Mouse (Mus musculus) embryonic facial prominence, embryonic 12.5 days (tissue): Measurements from ENCODE around the gene Rtn3. TPM values are rescaled to one million over a fixed set of nuclear protein-coding genes. Genes with fewer than 3 reads are reported as not detected.
"Not testable (repeated sequence)": the region's sequence is repeated elsewhere in the genome, so short reads cannot be mapped to it uniquely, and the experiment has no call there.

Experiments
- ATAC-seq: fragments of 200-750 bp; cut with Nextera tagmentation; 2 replicates; pipeline ENCODE4 v1.8.0; 2017; ENCODE audit not compliant: insufficient number of reproducible peaks, insufficient read depth, low FRiP score, low TSS enrichment
- H3K27ac ChIP-seq: fragments of 300-500 bp; sonication (generic); 2 replicates; pipeline ENCODE4 v1.5.1; 2016; ENCODE audit warnings: mild to moderate bottlenecking
- H3K27me3 ChIP-seq: fragments of 300-500 bp; sonication (generic); 2 replicates; pipeline ENCODE4 v1.6.1; 2016; ENCODE audit warnings: mild to moderate bottlenecking, moderate library complexity
- H3K36me3 ChIP-seq: fragments of 300-500 bp; sonication (generic); 2 replicates; pipeline ENCODE4 v1.6.1; 2016; ENCODE audit warnings: mild to moderate bottlenecking
- H3K4me1 ChIP-seq: fragments of 300-500 bp; sonication (generic); 2 replicates; pipeline ENCODE4 v1.6.1; 2016
- H3K4me2 ChIP-seq: fragments of 300-500 bp; sonication (generic); replicated peaks from 2 replicates; pipeline ENCODE4 v1.6.1; 2016; ENCODE audit warnings: mild to moderate bottlenecking, moderate library complexity
- H3K4me3 ChIP-seq: fragments of 300-500 bp; sonication (generic); 2 replicates; pipeline ENCODE4 v1.5.1; 2016; ENCODE audit warnings: mild to moderate bottlenecking
- H3K9ac ChIP-seq: fragments of 300-500 bp; sonication (generic); 2 replicates; pipeline ENCODE4 v1.6.1; 2016; ENCODE audit warnings: mild to moderate bottlenecking, moderate library complexity
- H3K9me3 ChIP-seq: fragments of 300-500 bp; sonication (generic); 2 replicates; pipeline ENCODE4 v1.6.1; 2016; ENCODE audit warnings: mild to moderate bottlenecking, moderate library complexity
- WGBS: fragments of 180-500 bp; shearing (Covaris S2); methylation state at CpG from one replicate; pipeline ENCODE4 v1.1.7; 2016; 5-methylcytosine and 5-hydroxymethylcytosine counted together
- polyA plus RNA-seq: library from polyadenylated mRNA; unstranded; fragments of >200 nt; fragmentation: Nextera tagmentation; extraction: Ambion mirVana; gene quantifications from 2 replicates; pipeline ENCODE4 v1.2.1, GENCODE M21; 2016

Rtn3 gene
- polyA plus RNA-seq, 1 experiment from 2014 or later = 143 TPM

DNA sequence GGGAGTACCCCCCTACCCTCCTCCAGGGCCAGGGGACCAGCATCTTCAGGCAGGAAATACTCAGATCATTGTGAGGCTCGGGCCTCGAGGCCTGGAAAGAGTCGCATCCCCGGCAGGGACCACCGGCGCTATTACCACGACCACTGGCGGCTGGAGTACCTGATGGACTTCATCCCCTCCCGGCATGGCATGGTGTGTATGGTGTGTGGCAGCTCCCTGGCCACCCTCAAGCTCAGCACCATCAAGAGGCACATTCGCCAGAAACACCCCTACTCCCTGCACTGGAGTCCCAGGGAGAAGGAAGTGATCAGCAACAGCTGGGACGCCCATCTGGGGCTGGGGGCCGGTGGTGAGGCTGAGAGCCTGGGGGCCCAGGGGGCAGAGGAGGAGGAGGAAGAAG is 63.0 kb downstream of the Rtn3 start:
- no peak overlapping the region for H3K27ac ChIP-seq
- H3K36me3 ChIP-seq = peaks cover 53% of the 10 kb centered on the region
- H3K9ac ChIP-seq = peak overlapping the region; percentile 98
- peak overlapping the region; percentile 64 for H3K4me2 ChIP-seq
- no peak for ATAC-seq
- WGBS = 56% methylated on average over 12 of the region's 12 CpGs
- H3K9me3 ChIP-seq = no peaks in the 10 kb centered on the region
- H3K4me3 ChIP-seq = peak overlapping the region; percentile 81
- peaks cover 73% of the 10 kb centered on the region for H3K4me1 ChIP-seq
- H3K27me3 ChIP-seq = no peaks in the 10 kb centered on the region

DNA sequence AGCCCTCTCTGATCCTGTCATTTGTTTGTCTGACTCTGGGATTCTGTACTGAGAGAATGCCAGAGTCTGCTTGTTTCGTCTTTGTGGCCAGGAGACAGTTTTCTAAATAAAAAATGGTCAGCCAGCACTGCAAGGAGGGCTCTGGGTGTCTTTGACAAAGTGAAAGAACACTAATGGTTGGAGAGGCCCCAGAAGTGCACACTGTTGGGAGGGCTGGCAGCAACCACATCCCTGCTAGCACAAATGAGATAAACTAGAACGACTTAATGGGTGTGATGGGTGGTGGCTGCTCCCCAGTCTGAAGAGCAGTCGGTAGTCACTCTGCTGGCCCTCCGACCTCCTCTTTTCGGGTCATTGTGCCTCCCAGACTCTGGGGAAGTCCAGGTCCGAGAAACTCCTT is 63.9 kb downstream of the Rtn3 start:
- Histone ChIP-seq H3K4me2 (peak overlapping the region; percentile 64), H3K9ac (peak overlapping the region; percentile 98), H3K27me3 (no peaks in the 10 kb centered on the region), H3K4me1 (peaks cover 67% of the 10 kb centered on the region), H3K36me3 (peaks cover 44% of the 10 kb centered on the region), H3K4me3 (peak overlapping the region; percentile 81), H3K9me3 (no peaks in the 10 kb centered on the region), H3K27ac (peak overlapping the region; percentile 31; the same call in 1 of the 2 replicates)
- WGBS = 41% methylated on average over 6 of the region's 6 CpGs
- ATAC-seq = no peak

DNA sequence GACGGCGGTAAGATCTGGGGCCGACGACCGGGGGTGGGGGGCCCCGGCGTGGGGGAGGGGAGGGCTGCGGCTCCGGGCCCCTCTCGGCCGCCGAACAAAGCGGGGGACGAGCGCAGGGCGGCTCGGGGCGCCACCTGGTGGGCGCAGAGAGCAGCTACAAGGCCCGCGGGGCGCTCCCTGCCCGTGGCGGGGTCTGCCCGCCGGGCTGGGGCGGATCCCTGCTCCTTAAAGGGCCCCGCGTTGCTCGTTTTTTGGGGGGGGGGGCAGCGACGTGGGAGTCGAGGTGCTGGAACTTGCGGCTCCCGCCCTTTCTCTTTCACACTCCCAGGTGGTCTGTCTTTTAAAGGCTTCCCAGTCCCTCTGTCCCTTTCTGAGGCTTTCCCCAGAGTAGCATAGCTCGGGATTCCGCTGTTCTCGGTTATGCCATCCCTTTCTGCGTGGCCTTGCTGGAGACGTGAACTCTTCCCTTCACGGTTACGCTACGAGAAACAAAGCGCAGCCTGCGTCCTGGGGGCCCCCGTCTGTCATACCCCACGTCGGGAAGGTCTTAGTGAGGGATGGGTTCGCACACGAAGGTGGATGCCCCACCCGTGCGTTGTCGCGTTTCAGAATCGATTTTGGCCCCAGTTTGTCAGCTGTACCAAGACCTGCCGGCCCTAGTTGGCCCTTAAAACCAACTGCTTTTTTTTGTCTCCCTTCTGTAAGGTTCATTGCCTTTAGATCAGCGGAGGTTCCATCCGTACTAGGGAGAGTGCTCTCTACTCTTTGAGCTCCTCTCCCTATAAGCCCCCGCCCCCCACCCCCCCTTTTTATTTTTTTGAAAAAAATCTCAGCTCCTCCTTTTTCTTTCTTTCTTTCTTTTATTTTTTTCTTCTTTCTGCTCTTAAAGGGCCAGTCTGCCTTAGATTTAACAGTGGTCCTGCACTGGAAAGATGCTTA is 64.9 kb downstream of the Rtn3 start:
- Histone ChIP-seq H3K4me1 (peaks cover 57% of the 10 kb centered on the region), H3K27ac (peak overlapping the region; percentile 96), H3K36me3 (peaks cover 34% of the 10 kb centered on the region), H3K4me3 (peak overlapping the region; percentile 81), H3K27me3 (no peaks in the 10 kb centered on the region), H3K9ac (peak overlapping the region; percentile 98), H3K9me3 (no peaks in the 10 kb centered on the region), H3K4me2 (peak overlapping the region; percentile 64)
- under 1% methylated on average over 59 of the region's 59 CpGs for WGBS
- ATAC-seq = peak; percentile 36; the same call in 1 of the 2 replicates

DNA sequence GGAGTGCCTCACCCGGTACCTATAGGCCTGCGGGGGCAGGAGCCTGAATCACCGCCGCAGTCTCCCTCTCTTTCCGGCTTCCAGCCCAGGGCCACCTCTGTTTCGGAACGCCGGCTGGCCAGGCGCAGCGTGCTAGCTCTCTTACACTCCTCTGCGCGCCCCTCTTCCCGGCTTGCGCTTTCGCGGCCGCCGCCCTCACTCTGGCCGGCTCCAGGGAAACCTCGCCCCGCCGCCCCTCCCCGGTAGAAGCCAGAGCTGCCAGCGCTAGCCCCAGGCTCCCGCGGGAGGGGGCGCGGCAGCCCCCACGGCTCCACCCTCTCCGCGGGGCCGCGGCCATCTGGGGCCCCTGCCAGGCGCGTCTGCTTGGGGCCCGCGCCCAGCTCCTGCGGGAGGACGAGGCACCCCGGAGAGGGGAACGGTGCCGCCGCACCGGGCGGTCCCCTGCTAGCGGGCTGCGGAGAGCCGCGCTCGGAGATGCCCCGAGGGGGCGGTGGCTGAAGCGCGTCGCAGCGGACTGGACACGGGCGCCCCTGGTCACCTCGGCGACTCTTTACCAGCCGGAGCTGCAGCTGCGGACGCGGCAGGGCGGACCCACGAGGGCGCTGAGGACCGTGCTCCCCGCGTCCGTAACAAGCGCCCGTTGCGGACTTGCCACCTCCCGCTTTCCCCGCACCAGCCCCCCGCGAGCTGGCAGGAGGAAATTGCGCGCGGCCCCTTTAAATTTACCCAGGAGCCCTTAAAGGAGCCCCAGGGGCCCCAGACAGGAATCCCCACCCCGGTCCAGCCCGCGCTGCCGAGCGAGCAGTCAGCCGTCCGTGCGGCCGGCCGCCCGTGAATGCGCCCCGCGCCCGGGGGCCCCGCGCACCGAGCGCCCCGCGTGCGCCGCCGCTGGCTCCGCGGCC is 66.0 kb downstream of the Rtn3 start, which contains the start of gene 2700081O15Rik:
TSS of gene 2700081O15Rik (plus strand) at position 792 of the 902 bp plus-strand sequence.
- peak within 1 kb of the TSS; percentile 84 for H3K4me2 ChIP-seq

DNA sequence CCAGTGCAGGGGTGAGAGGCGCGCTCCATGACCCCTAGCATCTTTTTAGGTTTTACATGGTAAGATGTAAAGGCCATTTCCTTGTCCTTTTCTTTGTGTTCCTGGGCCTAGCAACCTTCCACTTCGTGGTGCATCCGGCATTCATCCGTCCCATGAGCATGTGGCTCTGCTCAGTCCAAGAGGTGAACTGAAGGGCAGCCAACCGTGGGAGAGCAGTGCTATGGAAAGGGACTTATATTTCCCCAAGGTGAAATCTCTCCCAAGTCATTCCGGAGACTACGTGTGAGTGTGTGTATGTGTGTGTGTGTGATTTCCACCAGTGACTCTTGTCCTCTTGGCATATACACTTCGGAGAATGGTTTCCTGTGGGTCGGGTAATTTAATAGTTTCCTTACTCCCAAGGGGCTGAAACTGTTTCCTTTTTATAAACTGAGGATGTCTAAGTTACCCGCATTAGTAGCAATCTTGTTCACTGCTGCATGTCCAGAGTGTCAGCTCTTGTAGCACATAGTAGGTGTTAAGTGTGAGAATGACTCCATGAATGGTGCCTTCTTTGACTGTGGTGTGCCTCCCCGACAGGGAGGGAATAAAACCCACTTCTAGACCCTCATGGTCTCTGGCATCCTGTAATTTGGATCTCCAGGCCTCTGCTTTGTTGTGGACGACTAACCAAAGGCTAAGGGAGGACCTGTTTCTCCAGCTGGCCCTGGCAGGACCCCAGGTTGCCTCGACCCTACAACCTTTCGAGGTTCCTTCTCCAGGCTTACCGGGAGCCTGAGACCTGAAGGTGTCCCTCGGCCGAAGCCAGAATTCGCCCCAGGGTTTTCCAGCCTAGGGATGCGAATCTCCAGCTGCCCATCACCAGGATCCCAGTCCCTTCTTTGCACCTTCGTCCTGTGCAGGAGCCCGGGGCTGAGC is 66.9 kb downstream of the Rtn3 start:
- peaks cover 14% of the 10 kb centered on the region for H3K36me3 ChIP-seq
- H3K4me2 ChIP-seq = peak overlapping the region; percentile 84
- no peak for ATAC-seq
- H3K27me3 ChIP-seq = no peaks in the 10 kb centered on the region
- H3K9ac ChIP-seq = peak overlapping the region; percentile 98
- peak overlapping the region; percentile 96 for H3K27ac ChIP-seq
- WGBS = 24% methylated on average over 22 of the region's 22 CpGs
- no peaks in the 10 kb centered on the region for H3K9me3 ChIP-seq
- peaks cover 37% of the 10 kb centered on the region for H3K4me1 ChIP-seq
- H3K4me3 ChIP-seq = peak overlapping the region; percentile 81

More for the DNA sequence above, 66.0 kb downstream of the Rtn3 start, which contains the start of gene 2700081O15Rik:
- under 1% methylated on average over 88 of the region's 107 CpGs for WGBS
- H3K4me3 ChIP-seq = peak within 1 kb of the TSS; percentile 81
- H3K9me3 ChIP-seq = no peaks in the 10 kb centered on the region
- peaks cover 23% of the 10 kb centered on the region for H3K36me3 ChIP-seq
- peak within 1 kb of the TSS; percentile 96 for H3K27ac ChIP-seq
- no peaks in the 10 kb centered on the region for H3K27me3 ChIP-seq
- ATAC-seq = peak; percentile 57
- peaks cover 46% of the 10 kb centered on the region for H3K4me1 ChIP-seq
- peak within 1 kb of the TSS; percentile 98 for H3K9ac ChIP-seq

DNA sequence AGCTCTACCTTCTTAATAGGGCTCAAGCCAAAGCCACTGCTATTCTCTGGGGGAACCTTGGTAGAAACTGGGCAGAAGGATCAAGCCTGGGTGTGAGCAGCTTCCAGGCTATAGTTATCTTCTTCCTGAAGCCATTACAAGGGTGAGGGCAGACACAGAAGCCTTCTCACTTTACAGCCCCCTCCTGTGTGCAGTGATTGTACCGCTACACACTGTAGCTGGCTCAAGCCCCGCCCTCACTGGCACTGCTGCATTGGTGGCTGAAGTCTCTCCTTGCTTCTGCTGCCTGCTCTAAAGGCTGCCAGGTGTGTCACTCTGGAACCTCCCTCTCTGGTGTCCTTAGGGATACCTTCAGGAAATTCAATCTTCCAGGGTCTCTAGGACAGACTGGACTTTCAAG is 70.7 kb downstream of the Rtn3 start:
- peaks cover 12% of the 10 kb centered on the region for H3K4me1 ChIP-seq
- H3K9me3 ChIP-seq = no peaks in the 10 kb centered on the region
- H3K36me3 ChIP-seq = no peaks in the 10 kb centered on the region
- ATAC-seq = no peak
- 47% methylated on average over 2 of the region's 2 CpGs for WGBS
- no peaks in the 10 kb centered on the region for H3K27me3 ChIP-seq
- H3K27ac ChIP-seq = no peak overlapping the region
- H3K4me3 ChIP-seq = no peak overlapping the region
- no peak overlapping the region for H3K9ac ChIP-seq
- no peak overlapping the region for H3K4me2 ChIP-seq

DNA sequence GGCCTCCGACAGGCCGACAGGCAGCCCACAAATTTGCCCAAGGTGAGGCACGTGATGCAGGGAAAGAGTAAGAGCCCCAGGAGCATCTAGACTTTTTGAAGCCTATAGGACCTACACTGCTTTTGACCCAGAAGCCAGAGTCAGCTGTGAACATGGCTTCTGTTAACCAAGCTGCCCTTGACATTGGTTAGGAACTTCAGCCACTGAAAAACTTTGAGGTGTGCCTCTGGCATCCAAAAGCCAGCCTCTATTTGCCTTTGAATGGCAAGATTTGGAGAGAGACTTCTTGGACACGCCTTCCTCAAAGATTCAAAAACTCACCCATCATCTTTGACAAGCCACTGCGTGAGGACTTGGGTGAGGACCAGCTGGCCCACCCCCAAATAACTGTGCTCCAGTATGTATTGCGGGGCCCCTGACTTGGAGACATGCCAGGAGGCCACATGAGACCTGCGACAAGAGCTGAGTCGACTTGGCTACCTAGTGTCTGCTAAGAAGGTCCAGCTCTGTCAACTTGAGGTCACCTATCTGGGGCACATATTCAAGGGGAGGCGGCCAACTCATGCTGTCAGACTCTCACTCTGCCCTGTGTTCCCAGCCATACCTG is 78.4 kb downstream of the Rtn3 start:
- Histone ChIP-seq H3K27ac (no peak overlapping the region), H3K36me3 (no peaks in the 10 kb centered on the region), H3K9me3 (no peaks in the 10 kb centered on the region), H3K27me3 (peaks cover 2% of the 10 kb centered on the region), H3K9ac (no peak overlapping the region), H3K4me3 (no peak overlapping the region), H3K4me1 (no peaks in the 10 kb centered on the region), H3K4me2 (no peak overlapping the region)
- WGBS = 82% methylated on average over 9 of the region's 9 CpGs
- ATAC-seq = no peak

DNA sequence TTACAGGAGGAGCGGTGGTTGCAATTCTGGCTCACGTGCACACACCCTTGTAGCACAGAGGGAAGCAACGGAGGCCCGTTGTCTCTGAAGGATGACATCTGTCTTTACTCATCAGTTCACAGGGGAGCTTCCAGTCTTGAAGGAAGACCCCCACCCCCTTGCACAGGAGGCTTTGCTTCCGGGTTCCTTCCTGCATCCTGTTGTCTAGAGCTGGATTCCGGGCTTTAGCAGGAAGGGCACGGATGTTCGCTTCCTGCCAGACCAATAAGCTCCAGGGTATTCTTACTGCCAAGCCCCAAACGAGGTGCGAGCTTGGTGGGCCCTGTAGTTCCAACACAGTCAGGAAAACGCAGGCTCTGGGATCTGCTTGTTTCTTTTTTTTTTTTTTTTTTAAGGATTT is 82.4 kb downstream of the Rtn3 start:
- peaks cover 8% of the 10 kb centered on the region for H3K27me3 ChIP-seq
- WGBS = 60% methylated on average over 11 of the region's 11 CpGs

DNA sequence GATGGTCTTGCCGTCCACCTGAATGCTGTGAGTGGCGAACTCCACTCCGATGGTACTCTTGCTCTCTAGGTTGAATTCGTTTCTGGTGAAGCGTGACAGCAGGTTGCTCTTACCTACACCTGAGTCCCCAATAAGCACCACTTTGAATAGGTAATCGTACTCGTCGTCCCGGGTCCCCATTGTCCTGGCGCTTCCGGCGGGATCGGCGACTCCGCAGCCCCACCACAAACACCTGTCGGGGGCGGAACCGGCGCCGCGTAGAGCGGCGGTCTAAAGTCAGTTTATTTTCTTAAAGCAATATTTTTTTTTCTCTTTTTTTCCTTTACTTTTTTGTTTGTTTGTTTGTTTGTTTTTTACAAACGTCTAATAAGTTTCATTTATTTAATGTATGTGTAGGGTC is 84.2 kb downstream of the Rtn3 start:
- not testable (repeated sequence) for H3K27me3 ChIP-seq, H3K4me1 ChIP-seq, H3K9me3 ChIP-seq, H3K36me3 ChIP-seq, H3K4me3 ChIP-seq, H3K27ac ChIP-seq, H3K9ac ChIP-seq, H3K4me2 ChIP-seq, ATAC-seq
- WGBS = 32% methylated on average over 24 of the region's 24 CpGs

More for the DNA sequence above, 82.4 kb downstream of the Rtn3 start:
- no peak for ATAC-seq
- no peak overlapping the region for H3K4me2 ChIP-seq
- no peak overlapping the region for H3K27ac ChIP-seq
- H3K4me3 ChIP-seq = no peak overlapping the region
- no peaks in the 10 kb centered on the region for H3K36me3 ChIP-seq
- no peaks in the 10 kb centered on the region for H3K4me1 ChIP-seq
- H3K9me3 ChIP-seq = no peaks in the 10 kb centered on the region
- H3K9ac ChIP-seq = no peak overlapping the region

DNA sequence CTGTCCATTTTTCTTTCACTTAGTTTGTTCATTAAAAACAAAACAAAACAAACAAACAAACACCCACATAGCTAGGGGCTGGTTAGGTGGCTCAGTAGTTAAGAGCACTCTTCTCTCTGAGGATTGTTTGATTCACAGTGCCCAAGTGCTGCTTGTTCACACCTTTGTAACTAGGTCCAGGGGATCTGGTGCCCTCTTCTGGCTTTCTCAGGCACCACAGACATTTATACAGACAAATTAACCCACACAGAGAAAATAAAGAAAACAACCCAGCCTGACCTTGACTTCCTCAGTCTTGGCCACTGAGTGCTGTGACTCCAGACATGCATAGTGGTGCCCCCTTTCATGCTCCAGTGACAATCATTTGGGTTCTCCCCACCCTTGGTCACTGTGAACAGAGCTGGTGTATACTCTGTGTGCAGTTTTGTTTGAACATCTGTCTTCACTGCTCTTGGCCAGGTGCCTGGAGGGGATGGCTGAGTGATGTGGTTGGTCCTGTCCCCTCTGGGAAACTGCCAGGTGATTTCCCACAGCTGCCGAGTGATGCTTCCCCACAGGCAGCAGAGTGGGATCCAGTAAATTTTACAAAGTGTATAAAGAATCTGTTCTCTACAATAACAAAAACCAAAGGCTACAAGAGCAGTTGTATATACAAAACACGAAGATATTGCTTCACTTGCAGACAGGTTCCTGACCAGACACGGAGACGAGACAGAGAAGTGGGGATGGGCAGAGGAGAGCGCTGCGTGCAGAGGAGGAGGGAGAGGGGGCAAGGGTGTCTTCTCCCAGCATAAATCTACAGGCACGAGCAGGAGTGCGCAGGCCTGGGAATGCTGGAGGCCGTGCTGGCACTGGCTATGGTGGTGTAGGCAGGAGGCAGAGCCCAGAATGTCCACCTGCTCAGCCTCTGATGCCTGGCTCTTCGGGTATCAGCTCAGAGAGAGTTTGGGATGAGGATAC is 85.9 kb downstream of the Rtn3 start:
- ATAC-seq, H3K4me2 ChIP-seq, H3K9me3 ChIP-seq, H3K36me3 ChIP-seq, H3K27me3 ChIP-seq, H3K4me1 ChIP-seq, H3K4me3 ChIP-seq, H3K9ac ChIP-seq, H3K27ac ChIP-seq: not testable (repeated sequence)
- 74% methylated on average over 9 of the region's 10 CpGs for WGBS
